In genomic region chr16:77503556-77503955, GRCm38 (mm10) we compare ENCODE assay signal across 11 mouse cellular contexts.
DNase-seq lines count a peak whose midpoint lies in the region; ATAC-seq and TF ChIP-seq lines count a peak whose summit lies in the region.
"Had no signal": no experiment of that assay in that cellular context is flagged by ENCODE, and none has a peak within 500 bp of the region (broad histone marks: within the 10 kb centered on the region; RNA-seq: fewer than 3 reads in every experiment).

No protein-coding gene starts in this region.

- DNase-seq in forebrain, embryonic 11.5 days (ENCODE audit: low spot score), result no peak
- DNase-seq in lung, embryonic 14.5 days, result no peak
- no peak for DNase-seq in lung, postnatal 0 days (ENCODE audit: low spot score)
- peak; percentile 31 to 39 for DNase-seq in heart, postnatal 10 days
- no peak for DNase-seq in left cerebral cortex, adult 8-10 months (ENCODE audit: low spot score in 2 of 2)
- no peak for DNase-seq in layer of hippocampus, postnatal 36 days
- DNase-seq: adrenal gland, postnatal 36 days had no signal

- no peaks in the 10 kb centered on the region for H3K27me3 ChIP-seq in forebrain, embryonic 13.5 days
- H3K27me3 ChIP-seq in forebrain, embryonic 11.5 days (ENCODE audit: control insufficient read depth, insufficient read depth, low read length), result no peaks in the 10 kb centered on the region
- no peaks in the 10 kb centered on the region for H3K27me3 ChIP-seq in lung, embryonic 14.5 days (ENCODE audit: insufficient read depth, low read length)
- H3K27me3 ChIP-seq in lung, postnatal 0 days (replicated peaks; ENCODE audit: insufficient read depth, low read length), result no peaks in the 10 kb centered on the region
- no peaks in the 10 kb centered on the region for H3K27me3 ChIP-seq in stomach, embryonic 15.5 days (replicated peaks)
- H3K27me3 ChIP-seq: liver, embryonic 12.5 days; megakaryocyte, embryonic 14.5 days had no signal

- H3K9me3 ChIP-seq in forebrain, embryonic 13.5 days (replicated peaks), result peaks cover 4% of the 10 kb centered on the region
- H3K9me3 ChIP-seq in forebrain, embryonic 11.5 days (ENCODE audit: control insufficient read depth, low read length), result no peaks in the 10 kb centered on the region; the same call in 1 of the 2 replicates
- H3K9me3 ChIP-seq in lung, embryonic 14.5 days (ENCODE audit: low read depth, low read length), result no peaks in the 10 kb centered on the region
- no peaks in the 10 kb centered on the region for H3K9me3 ChIP-seq in lung, postnatal 0 days (ENCODE audit: low read length)
- H3K9me3 ChIP-seq in stomach, embryonic 15.5 days, result no peaks in the 10 kb centered on the region
- H3K9me3 ChIP-seq: liver, embryonic 12.5 days; megakaryocyte, embryonic 14.5 days had no signal

- H3K27ac ChIP-seq in forebrain, embryonic 13.5 days, result 0 out of 2 replicates have a peak overlapping the region, but pooled peaks have one; percentile 31
- H3K27ac ChIP-seq in forebrain, embryonic 11.5 days (ENCODE audit: low read depth, low read length), result no peak overlapping the region
- no peak overlapping the region for H3K27ac ChIP-seq in lung, embryonic 14.5 days (ENCODE audit: low read depth)
- no peak overlapping the region for H3K27ac ChIP-seq in lung, postnatal 0 days (ENCODE audit: low read length)
- H3K27ac ChIP-seq in stomach, embryonic 15.5 days, result no peak overlapping the region
- H3K27ac ChIP-seq: liver, embryonic 12.5 days had no signal

- no peak for ATAC-seq in forebrain, embryonic 13.5 days
- no peak for ATAC-seq in forebrain, embryonic 11.5 days (replicated peaks; ENCODE audit: low FRiP score)
- ATAC-seq in lung, embryonic 14.5 days (ENCODE audit: insufficient read depth), result no peak
- no peak for ATAC-seq in lung, postnatal 0 days
- no peak for ATAC-seq in stomach, embryonic 15.5 days (ENCODE audit: insufficient read depth, low FRiP score, low read depth)
- ATAC-seq: liver, embryonic 12.5 days had no signal

- H3K9ac ChIP-seq in forebrain, embryonic 13.5 days, result peak overlapping the region; percentile 48
- no peak overlapping the region for H3K9ac ChIP-seq in forebrain, embryonic 11.5 days (ENCODE audit: low read length)
- H3K9ac ChIP-seq in lung, embryonic 14.5 days, result no peak overlapping the region
- H3K9ac ChIP-seq in lung, postnatal 0 days (replicated peaks; ENCODE audit: low read depth), result no peak overlapping the region
- no peak overlapping the region for H3K9ac ChIP-seq in stomach, embryonic 15.5 days
- H3K9ac ChIP-seq: liver, embryonic 12.5 days had no signal

- 45% methylated on average over 5 of the region's 5 CpGs for WGBS in forebrain, embryonic 13.5 days
- 76% methylated on average over 5 of the region's 5 CpGs for WGBS in forebrain, embryonic 11.5 days
- 46% methylated on average over 5 of the region's 5 CpGs for WGBS in lung, embryonic 14.5 days
- WGBS in lung, postnatal 0 days, result 63% methylated on average over 5 of the region's 5 CpGs
- 58% methylated on average over 5 of the region's 5 CpGs for WGBS in stomach, embryonic 15.5 days

- peak overlapping the region; percentile 53 for H3K4me2 ChIP-seq in forebrain, embryonic 13.5 days
- no peak overlapping the region for H3K4me2 ChIP-seq in forebrain, embryonic 11.5 days (ENCODE audit: low read depth, low read length, severe bottlenecking)
- H3K4me2 ChIP-seq in lung, embryonic 14.5 days, result peak overlapping the region; percentile 29; the same call in 1 of the 2 replicates
- no peak overlapping the region for H3K4me2 ChIP-seq in lung, postnatal 0 days (replicated peaks; ENCODE audit: low read depth, low read length)
- 0 out of 2 replicates have a peak overlapping the region, but pooled peaks have one; percentile 17 for H3K4me2 ChIP-seq in stomach, embryonic 15.5 days
- H3K4me2 ChIP-seq: liver, embryonic 12.5 days had no signal

- H3K4me1 ChIP-seq in forebrain, embryonic 13.5 days, result peaks cover 30% of the 10 kb centered on the region
- no peaks in the 10 kb centered on the region for H3K4me1 ChIP-seq in forebrain, embryonic 11.5 days (replicated peaks; ENCODE audit: control insufficient read depth, insufficient read depth, low read length)
- peaks cover 11% of the 10 kb centered on the region; the same call in 1 of the 2 replicates for H3K4me1 ChIP-seq in lung, embryonic 14.5 days (ENCODE audit: insufficient read depth)
- H3K4me1 ChIP-seq in lung, postnatal 0 days (ENCODE audit: insufficient read depth, low read depth, low read length), result no peaks in the 10 kb centered on the region
- H3K4me1 ChIP-seq in stomach, embryonic 15.5 days, result no peaks in the 10 kb centered on the region
- H3K4me1 ChIP-seq: liver, embryonic 12.5 days; megakaryocyte, embryonic 14.5 days had no signal

- H3K4me3 ChIP-seq in forebrain, embryonic 13.5 days, result peak overlapping the region; percentile 29
- H3K4me3 ChIP-seq in forebrain, embryonic 11.5 days (ENCODE audit: low read depth, low read length), result no peak overlapping the region
- H3K4me3 ChIP-seq in lung, embryonic 14.5 days (ENCODE audit: low read depth, low read length), result no peak overlapping the region
- H3K4me3 ChIP-seq in lung, postnatal 0 days (ENCODE audit: low read depth, low read length), result no peak overlapping the region
- no peak overlapping the region for H3K4me3 ChIP-seq in stomach, embryonic 15.5 days (replicated peaks)
- H3K4me3 ChIP-seq: liver, embryonic 12.5 days; megakaryocyte, embryonic 14.5 days had no signal

- H3K36me3 ChIP-seq in forebrain, embryonic 13.5 days (ENCODE audit: poor library complexity, severe bottlenecking), result peaks cover 17% of the 10 kb centered on the region
- H3K36me3 ChIP-seq in forebrain, embryonic 11.5 days (ENCODE audit: control insufficient read depth, insufficient read depth, low read length), result no peaks in the 10 kb centered on the region
- H3K36me3 ChIP-seq in lung, embryonic 14.5 days (ENCODE audit: insufficient read depth), result 0 out of 2 replicates have a peak, but pooled peaks cover 6% of the 10 kb centered on the region
- no peaks in the 10 kb centered on the region for H3K36me3 ChIP-seq in lung, postnatal 0 days (ENCODE audit: insufficient read depth, low read length)
- H3K36me3 ChIP-seq in stomach, embryonic 15.5 days, result no peaks in the 10 kb centered on the region
- H3K36me3 ChIP-seq: liver, embryonic 12.5 days had no signal

- TF ChIP-seq CTCF in lung, embryonic 14.5 days (IDR thresholded peaks at IDR 0.05; ENCODE audit: low read depth), result no peak
- TF ChIP-seq CTCF in lung, postnatal 0 days (IDR thresholded peaks at IDR 0.05), result no peak

- TF ChIP-seq EP300 in lung, postnatal 0 days (IDR thresholded peaks at IDR 0.05), result no peak

- intact Hi-C loops in heart, postnatal 10 days (cut with DNase I), result no loop called here

Comparison
In these comparisons a context has a peak if more than half of its experiments do, and no peak if none do; other contexts are left out.
1. H3K4me2 ChIP-seq: peak in forebrain, embryonic 13.5 days (single experiment), lung, embryonic 14.5 days (single experiment) and stomach, embryonic 15.5 days (single experiment); none in forebrain, embryonic 11.5 days (single experiment) and lung, postnatal 0 days (single experiment).
2. DNase-seq: peak in heart, postnatal 10 days (2 of 2); none in forebrain, embryonic 11.5 days (single experiment), lung, embryonic 14.5 days (single experiment), lung, postnatal 0 days (single experiment), left cerebral cortex, adult 8-10 months (0 of 2) and layer of hippocampus, postnatal 36 days (0 of 2).